In genomic region chr2:26444368-26444767, GRCm38 (mm10) we compare ENCODE assay signal across 8 mouse cellular contexts. TPM values are rescaled to one million over a fixed set of nuclear protein-coding genes. Genes with fewer than 3 reads are reported as not detected.
DNase-seq lines count a peak whose midpoint lies in the region; ATAC-seq lines count a peak whose summit lies in the region.

No protein-coding gene starts in this region.

- under 1% methylated on average over 15 of the region's 15 CpGs for WGBS in heart, embryonic 13.5 days
- WGBS in intestine, embryonic 14.5 days, result 3% methylated on average over 15 of the region's 15 CpGs
- WGBS in midbrain, embryonic 11.5 days, result 6% methylated on average over 15 of the region's 15 CpGs

- H3K9ac ChIP-seq in heart, embryonic 13.5 days, result peak overlapping the region; percentile 94
- H3K9ac ChIP-seq in intestine, embryonic 14.5 days (ENCODE audit: low read length), result peak overlapping the region; percentile 75
- peak overlapping the region; percentile 80 for H3K9ac ChIP-seq in midbrain, embryonic 11.5 days (ENCODE audit: low read length)

- no peaks in the 10 kb centered on the region for H3K9me3 ChIP-seq in heart, embryonic 13.5 days
- no peaks in the 10 kb centered on the region for H3K9me3 ChIP-seq in intestine, embryonic 14.5 days (ENCODE audit: control insufficient read depth, low read length)
- H3K9me3 ChIP-seq in midbrain, embryonic 11.5 days (ENCODE audit: control insufficient read depth, low read length), result no peaks in the 10 kb centered on the region

- no peaks in the 10 kb centered on the region for H3K27me3 ChIP-seq in heart, embryonic 13.5 days (replicated peaks)
- H3K27me3 ChIP-seq in intestine, embryonic 14.5 days (replicated peaks; ENCODE audit: control insufficient read depth, insufficient read depth, low read length), result no peaks in the 10 kb centered on the region
- no peaks in the 10 kb centered on the region for H3K27me3 ChIP-seq in midbrain, embryonic 11.5 days (ENCODE audit: control insufficient read depth, insufficient read depth, low read length)

- peak overlapping the region; percentile 91 for H3K4me2 ChIP-seq in heart, embryonic 13.5 days
- peak overlapping the region; percentile 97 for H3K4me2 ChIP-seq in intestine, embryonic 14.5 days (ENCODE audit: low read length)
- H3K4me2 ChIP-seq in midbrain, embryonic 11.5 days, result peak overlapping the region; percentile 82

- peak overlapping the region; percentile 93 for H3K27ac ChIP-seq in heart, embryonic 13.5 days (replicated peaks)
- H3K27ac ChIP-seq in brown adipose tissue, adult 24 weeks (replicated peaks; ENCODE audit: low read depth, low read length), result peak overlapping the region; percentile 80
- peak overlapping the region; percentile 83 for H3K27ac ChIP-seq in intestine, embryonic 14.5 days (ENCODE audit: low read depth)
- H3K27ac ChIP-seq in midbrain, embryonic 11.5 days (ENCODE audit: low read depth, low read length), result no peak overlapping the region

- intact Hi-C loops in heart, postnatal 25 days (cut with DNase I), result loop anchor here (10.0 kb wide), 1 partner anchor 460 kb away; the partner anchor contains the start of gene Surf6

- H3K36me3 ChIP-seq in heart, embryonic 13.5 days, result peaks cover 26% of the 10 kb centered on the region
- peaks cover 25% of the 10 kb centered on the region for H3K36me3 ChIP-seq in intestine, embryonic 14.5 days (ENCODE audit: control insufficient read depth, insufficient read depth, low read length)
- H3K36me3 ChIP-seq in midbrain, embryonic 11.5 days (ENCODE audit: control insufficient read depth, insufficient read depth, low read length), result peaks cover 9% of the 10 kb centered on the region; the same call in 1 of the 2 replicates

- peak overlapping the region; percentile 95 for H3K4me3 ChIP-seq in heart, embryonic 13.5 days
- H3K4me3 ChIP-seq in brown adipose tissue, adult 24 weeks (ENCODE audit: insufficient read depth, low read depth, low read length), result peak overlapping the region; percentile 82
- H3K4me3 ChIP-seq in intestine, embryonic 14.5 days (ENCODE audit: low read depth, low read length), result peak overlapping the region; percentile 95
- H3K4me3 ChIP-seq in midbrain, embryonic 11.5 days (ENCODE audit: low read depth, low read length), result peak overlapping the region; percentile 78

- H3K4me1 ChIP-seq in heart, embryonic 13.5 days, result peaks cover 45% of the 10 kb centered on the region
- H3K4me1 ChIP-seq in brown adipose tissue, adult 24 weeks (ENCODE audit: control insufficient read depth, insufficient read depth, insufficient read length, low read length), result peaks cover 7% of the 10 kb centered on the region
- peaks cover 24% of the 10 kb centered on the region for H3K4me1 ChIP-seq in intestine, embryonic 14.5 days (replicated peaks; ENCODE audit: control insufficient read depth, insufficient read depth, low read length)
- peaks cover 23% of the 10 kb centered on the region for H3K4me1 ChIP-seq in midbrain, embryonic 11.5 days (ENCODE audit: control insufficient read depth, insufficient read depth, low read length)

- no peak for DNase-seq in heart, postnatal 25 days (ENCODE audit: low spot score)
- DNase-seq in intestine, embryonic 14.5 days (ENCODE audit: low spot score), result no peak
- DNase-seq in midbrain, embryonic 11.5 days (ENCODE audit: low spot score, missing footprints), result no peak
- DNase-seq in thymus, postnatal 10 days (ENCODE audit: low spot score in 2 of 2), result no peak
- DNase-seq in urinary bladder, postnatal 10 days (ENCODE audit: low spot score), result no peak

- ATAC-seq in heart, embryonic 13.5 days (ENCODE audit: extremely low read depth, insufficient number of reproducible peaks, low FRiP score, low TSS enrichment), result no peak
- no peak for ATAC-seq in intestine, embryonic 14.5 days (replicated peaks; ENCODE audit: low FRiP score, low TSS enrichment, low read depth)
- no peak for ATAC-seq in midbrain, embryonic 11.5 days (ENCODE audit: low FRiP score)
- no peak for ATAC-seq in cerebellum, adult (ENCODE audit: insufficient number of reproducible peaks, low FRiP score, low TSS enrichment)

RNA-seq across cellular contexts. Expression of gene Sec16a, which starts 0.6 kb away (rescaled TPM):
- 12.8 and 13.8 TPM in 2 replicates for polyA plus RNA-seq in heart, embryonic 13.5 days (2015; fragmentation: Nextera tagmentation; extraction: Ambion mirVana)
- 10 to 100 TPM; 34.9 to 38.8 TPM for total RNA-seq in heart, postnatal 25 days (2021)
- polyA plus RNA-seq in brown adipose tissue, adult 24 weeks (2012; ENCODE audit: insufficient read depth, insufficient read length, missing spikeins), result 21.0 and 21.6 TPM in 2 replicates
- 33.7 and 39.8 TPM in 2 replicates for polyA plus RNA-seq in intestine, embryonic 14.5 days (2014; fragmentation: Nextera tagmentation; extraction: Ambion mirVana)
- 28.2 and 29.8 TPM in 2 replicates for polyA plus RNA-seq in midbrain, embryonic 11.5 days (2014; fragmentation: Nextera tagmentation; extraction: Ambion mirVana)

RNA-seq across cellular contexts. Expression of gene Inpp5e, which starts 35.4 kb away (rescaled TPM):
- polyA plus RNA-seq in heart, embryonic 13.5 days (2015; fragmentation: Nextera tagmentation; extraction: Ambion mirVana), result 13.2 and 15.5 TPM in 2 replicates
- total RNA-seq in heart, postnatal 25 days (2021), result 10 to 100 TPM; 15.2 to 16.9 TPM
- 6.7 and 7.8 TPM in 2 replicates for polyA plus RNA-seq in brown adipose tissue, adult 24 weeks (2012; ENCODE audit: insufficient read depth, insufficient read length, missing spikeins)
- 18.4 and 22.8 TPM in 2 replicates for polyA plus RNA-seq in intestine, embryonic 14.5 days (2014; fragmentation: Nextera tagmentation; extraction: Ambion mirVana)
- 21.5 and 23.3 TPM in 2 replicates for polyA plus RNA-seq in midbrain, embryonic 11.5 days (2014; fragmentation: Nextera tagmentation; extraction: Ambion mirVana)

RNA-seq across cellular contexts. Expression of gene Pmpca, which starts 55.2 kb away (rescaled TPM):
- 115 and 123 TPM in 2 replicates for polyA plus RNA-seq in heart, embryonic 13.5 days (2015; fragmentation: Nextera tagmentation; extraction: Ambion mirVana)
- 100 to 1,000 TPM; 129 to 130 TPM for total RNA-seq in heart, postnatal 25 days (2021)
- polyA plus RNA-seq in brown adipose tissue, adult 24 weeks (2012; ENCODE audit: insufficient read depth, insufficient read length, missing spikeins), result 75.4 and 83.9 TPM in 2 replicates
- polyA plus RNA-seq in intestine, embryonic 14.5 days (2014; fragmentation: Nextera tagmentation; extraction: Ambion mirVana), result 90.2 and 99.7 TPM in 2 replicates
- polyA plus RNA-seq in midbrain, embryonic 11.5 days (2014; fragmentation: Nextera tagmentation; extraction: Ambion mirVana), result 110 and 118 TPM in 2 replicates

RNA-seq across cellular contexts. Expression of gene Entr1, which starts 55.3 kb away (rescaled TPM):
- 70.8 and 72.4 TPM in 2 replicates for polyA plus RNA-seq in heart, embryonic 13.5 days (2015; fragmentation: Nextera tagmentation; extraction: Ambion mirVana)
- total RNA-seq in heart, postnatal 25 days (2021), result 10 to 100 TPM; 49.1 to 50.1 TPM
- 49.7 and 61.2 TPM in 2 replicates for polyA plus RNA-seq in brown adipose tissue, adult 24 weeks (2012; ENCODE audit: insufficient read depth, insufficient read length, missing spikeins)
- 96.2 and 101 TPM in 2 replicates for polyA plus RNA-seq in intestine, embryonic 14.5 days (2014; fragmentation: Nextera tagmentation; extraction: Ambion mirVana)
- 115 and 119 TPM in 2 replicates for polyA plus RNA-seq in midbrain, embryonic 11.5 days (2014; fragmentation: Nextera tagmentation; extraction: Ambion mirVana)
